Mouse (Mus musculus) olfactory bulb, adult 2 months (tissue): ENCODE results near the gene Reg3a.

Experiments used
- CTCF ChIP-seq: fragments of 200-500 bp; IDR thresholded peaks from 2 replicates; pipeline ENCODE4 v1.5.1; 2012; ENCODE audit warnings: low read depth, mild to moderate bottlenecking, low read length, moderate library complexity; ENCODE audit not compliant: insufficient read depth
- POLR2A ChIP-seq: fragments of 200-500 bp; IDR thresholded peaks from 2 replicates; pipeline ENCODE4 v1.6.1; 2012; ENCODE audit warnings: mild to moderate bottlenecking, low read depth, low read length, moderate library complexity; ENCODE audit not compliant: insufficient read depth

DNA sequence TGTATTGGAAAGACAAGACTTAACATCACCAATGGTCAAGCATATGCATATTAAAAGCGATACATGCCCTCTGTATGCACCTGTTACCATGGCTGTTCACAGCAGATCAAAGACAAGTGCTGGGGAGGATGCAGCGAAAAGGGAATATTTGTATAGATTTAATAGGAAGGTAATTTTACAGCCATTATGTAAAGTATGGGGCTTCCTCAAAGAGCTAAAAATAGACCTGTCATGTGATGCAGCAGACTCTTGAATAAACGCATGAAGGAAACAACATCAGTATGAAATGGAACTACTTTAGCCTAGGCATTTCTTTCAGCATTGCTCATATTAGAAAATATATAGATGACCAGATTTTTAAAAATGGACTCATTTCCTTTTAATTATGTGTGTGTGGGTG lies 5.1 kb downstream of the Reg3a start:
- TF ChIP-seq POLR2A: no peak
- no peak for TF ChIP-seq CTCF
